Mouse (Mus musculus) lung, postnatal 36 days (tissue): ENCODE data around the gene Tbc1d2b.

Experiments used
- DNase-seq: peaks from one replicate; pipeline ENCODE4 v3.0.0; 2022; ENCODE audit warnings: mixed read lengths

Gene Tbc1d2b

GRCm38 (mm10) chr9:90270193-90270943 lies at the start of gene Tbc1d2b:
Tbc1d2b (minus strand) TSS chr9:90270804.
- DNase-seq = peak; percentile 80

- no peak for DNase-seq
Observed at GRCm38 (mm10) chr9:90316300-90316699, 45.7 kb upstream of the Tbc1d2b start.

GRCm38 (mm10) chr9:90315662-90316061 lies 45.1 kb upstream of the Tbc1d2b start:
- DNase-seq = no peak

GRCm38 (mm10) chr9:90304254-90304653 lies 33.6 kb upstream of the Tbc1d2b start:
- no peak for DNase-seq

- peak; percentile 74 for DNase-seq
Observed at GRCm38 (mm10) chr9:90303101-90303835, 32.7 kb upstream of the Tbc1d2b start.

GRCm38 (mm10) chr9:90302670-90303069 lies 32.1 kb upstream of the Tbc1d2b start:
- DNase-seq = no peak

GRCm38 (mm10) chr9:90301081-90301688 lies 30.6 kb upstream of the Tbc1d2b start:
- no peak for DNase-seq

- DNase-seq = no peak
Observed at GRCm38 (mm10) chr9:90297637-90298036, 27.0 kb upstream of the Tbc1d2b start.

GRCm38 (mm10) chr9:90293641-90294398 lies 23.2 kb upstream of the Tbc1d2b start:
- no peak for DNase-seq

- DNase-seq = no peak
Observed at GRCm38 (mm10) chr9:90278397-90278796, 7.8 kb upstream of the Tbc1d2b start.

GRCm38 (mm10) chr9:90277884-90278283 lies 7.3 kb upstream of the Tbc1d2b start:
- no peak for DNase-seq

- no peak for DNase-seq
Observed at GRCm38 (mm10) chr9:90276779-90277178, 6.2 kb upstream of the Tbc1d2b start.

GRCm38 (mm10) chr9:90275906-90276305 lies 5.3 kb upstream of the Tbc1d2b start:
- no peak for DNase-seq

- DNase-seq = peak; percentile 79
Observed at GRCm38 (mm10) chr9:90275500-90275899, 4.9 kb upstream of the Tbc1d2b start.

GRCm38 (mm10) chr9:90274516-90274915 lies 3.9 kb upstream of the Tbc1d2b start:
- DNase-seq = no peak

GRCm38 (mm10) chr9:90272346-90272745 lies 1.7 kb upstream of the Tbc1d2b start:
- no peak for DNase-seq

GRCm38 (mm10) chr9:90271541-90272090 lies 1.0 kb upstream of the Tbc1d2b start:
- peak; percentile 73 for DNase-seq

GRCm38 (mm10) chr9:90270944-90271295 lies 316 bp upstream of the Tbc1d2b start:
- DNase-seq = peak; percentile 62

GRCm38 (mm10) chr9:90269011-90269681 lies 1.5 kb downstream of the Tbc1d2b start:
- peak; percentile 80 for DNase-seq

GRCm38 (mm10) chr9:90266926-90267325 lies 3.7 kb downstream of the Tbc1d2b start:
- DNase-seq = no peak

- no peak for DNase-seq
Observed at GRCm38 (mm10) chr9:90266059-90266458, 4.5 kb downstream of the Tbc1d2b start.
